Mouse (Mus musculus) ES-E14 (cell line): ENCODE measurements at regions not wholly inside any gene's neighbourhood (a gene's known extent, or its start where the extent isn't known, plus 50 kb on each side); places are given as distances from the start of the nearest gene placed in this dataset.

Experiments
- DNase-seq: peaks from one replicate; pipeline ENCODE4 v3.0.0-alpha.2; 2013; ENCODE audit warnings: low read depth, low spot score
- H3K27ac ChIP-seq: 2 replicates; pipeline ENCODE4 v1.5.1; 2012; ENCODE audit warnings: low read depth, mild to moderate bottlenecking, low read length, moderate library complexity, mixed read lengths; ENCODE audit not compliant: poor library complexity, insufficient read depth, severe bottlenecking
- H3K36me3 ChIP-seq: 2 replicates; pipeline ENCODE4 v1.6.1; 2012; ENCODE audit warnings: mild to moderate bottlenecking, low read length, moderate library complexity, mixed read lengths; ENCODE audit not compliant: control insufficient read depth, poor library complexity, insufficient read depth, severe bottlenecking
- H3K4me1 ChIP-seq, 2 experiments: fragments of 150-350 bp in 1 of 2; sonication (generic) in 1 of 2; 2 replicates each; pipeline ENCODE4 v1.6.1; 2012; ENCODE audit warnings: low read length in 2 of 2, mild to moderate bottlenecking in 1 of 2, mixed read lengths in 1 of 2; ENCODE audit not compliant: control insufficient read depth in 2 of 2, insufficient read depth in 2 of 2, poor library complexity in 1 of 2
- H3K4me3 ChIP-seq, 2 experiments: fragments of 150-350 bp in 1 of 2; sonication (generic) in 1 of 2; 2 replicates each; pipeline ENCODE4 v1.5.1; 2012; ENCODE audit warnings: low read length in 2 of 2, low read depth in 1 of 2, mild to moderate bottlenecking in 1 of 2, mixed read lengths in 1 of 2; ENCODE audit not compliant: insufficient read depth in 1 of 2, poor library complexity in 1 of 2, severe bottlenecking in 1 of 2
- H3K9ac ChIP-seq: 2 replicates; pipeline ENCODE4 v1.6.1; 2012; ENCODE audit warnings: low read depth, mild to moderate bottlenecking, low read length, mixed read lengths; ENCODE audit not compliant: poor library complexity, insufficient read depth, severe bottlenecking
- H3K9me3 ChIP-seq: fragments of 150-350 bp; sonication (generic); 2 replicates; pipeline ENCODE4 v1.6.1; 2012; ENCODE audit warnings: low read depth, mild to moderate bottlenecking, low read length; ENCODE audit not compliant: control insufficient read depth, insufficient read depth
- CHD2 ChIP-seq: IDR thresholded peaks from 2 replicates; pipeline ENCODE4 v1.6.1; 2014; ENCODE audit warnings: mild to moderate bottlenecking, low read depth, low read length, inconsistent platforms
- HCFC1 ChIP-seq: IDR thresholded peaks from 2 replicates; pipeline ENCODE4 v1.6.1; 2012; ENCODE audit warnings: low read length, inconsistent platforms, borderline replicate concordance; ENCODE audit not compliant: insufficient read depth
- MAFK ChIP-seq: IDR thresholded peaks from 2 replicates; pipeline ENCODE4 v1.6.1; 2014; ENCODE audit warnings: mild to moderate bottlenecking, low read depth, low read length, inconsistent platforms; ENCODE audit not compliant: insufficient read depth
- ZC3H11A ChIP-seq: IDR thresholded peaks from 2 replicates; pipeline ENCODE4 v1.6.1; 2012; ENCODE audit warnings: low read depth, mild to moderate bottlenecking, inconsistent platforms, low read length, borderline replicate concordance
- ZNF384 ChIP-seq: IDR thresholded peaks from 2 replicates; pipeline ENCODE4 v1.6.1; 2012; ENCODE audit warnings: low read depth, low read length, inconsistent platforms
- in situ Hi-C, 2 experiments: fragments of 600-800 bp; cut with MboI; formaldehyde crosslinking; loops; one replicate each; pipeline ENCODE4 v1.15.1; 2025; ENCODE audit warnings: low sequenced_read_pairs in 2 of 2, inconsistent platforms in 1 of 2; ENCODE audit not compliant: unreplicated experiment in 2 of 2

DNA sequence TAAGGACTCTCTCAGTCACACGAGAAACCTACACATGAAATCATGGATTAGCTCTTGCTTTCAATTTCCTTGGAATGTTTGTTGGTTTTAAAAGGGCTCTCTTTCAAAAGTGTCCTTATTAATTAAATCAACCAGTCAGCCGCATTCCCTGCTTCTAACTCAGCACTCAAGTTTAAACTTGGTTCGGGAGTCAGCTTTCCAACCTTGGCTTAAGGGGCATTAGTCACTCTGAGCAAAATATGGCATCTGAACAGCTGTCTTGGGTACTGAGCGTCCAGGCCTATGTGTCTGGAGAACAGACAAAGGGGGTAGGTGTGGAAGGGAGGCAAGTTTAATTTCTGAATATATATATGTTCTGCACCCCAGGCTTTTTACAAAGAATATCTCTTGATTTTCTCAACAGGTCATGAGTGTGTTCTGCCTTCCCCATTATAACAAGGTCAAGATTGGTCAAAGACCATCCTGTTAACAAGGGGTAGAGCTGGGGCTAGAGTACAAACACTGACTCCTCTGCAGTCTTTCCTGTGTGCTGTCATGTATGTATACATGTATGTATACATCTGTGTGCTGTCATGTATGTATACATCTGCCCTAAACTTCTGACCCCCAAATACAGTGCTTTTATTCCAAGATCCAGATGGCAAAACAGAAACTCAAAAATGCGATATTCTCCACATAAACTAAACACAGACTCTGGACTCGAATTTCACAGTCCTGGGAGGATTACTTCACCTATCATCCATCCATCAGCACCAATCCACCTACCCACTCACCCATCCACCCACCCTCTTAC, 106.8 kb upstream of the Jun start:
- no peak overlapping the region for H3K4me3 ChIP-seq
- no peak overlapping the region for H3K27ac ChIP-seq
- peaks cover 3 to 8% of the 10 kb centered on the region in 2 experiments for H3K4me1 ChIP-seq
- no peak for DNase-seq
- no peak overlapping the region for H3K9ac ChIP-seq
- no peaks in the 10 kb centered on the region for H3K36me3 ChIP-seq
- H3K9me3 ChIP-seq, result no peaks in the 10 kb centered on the region
- TF ChIP-seq ZC3H11A (no peak), ZNF384 (no peak), HCFC1 (no peak), CHD2 (no peak)
- in situ Hi-C loops, result no loop called here

DNA sequence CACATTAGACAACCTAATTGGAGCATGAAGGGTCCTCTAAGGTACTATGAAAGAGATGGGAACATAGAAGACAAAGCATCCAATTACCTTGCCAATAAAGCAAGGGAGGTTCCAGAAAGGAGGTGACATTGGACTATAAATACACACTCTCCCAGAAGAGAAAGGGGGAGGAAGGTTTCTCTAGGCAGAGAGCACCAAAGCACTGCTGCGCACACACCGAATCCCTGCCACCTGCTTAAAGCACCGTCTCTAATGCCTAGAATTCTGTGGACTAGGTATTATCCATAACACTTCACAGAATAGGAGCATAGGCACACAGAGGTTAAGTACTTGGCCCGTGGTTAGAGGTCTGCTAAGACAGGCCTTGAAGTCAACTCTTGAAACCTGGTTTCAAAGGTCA, 107.8 kb upstream of the Jun start:
- no peaks in the 10 kb centered on the region for H3K9me3 ChIP-seq
- H3K36me3 ChIP-seq, result no peaks in the 10 kb centered on the region
- no peak overlapping the region for H3K4me3 ChIP-seq
- H3K9ac ChIP-seq, result no peak overlapping the region
- TF ChIP-seq HCFC1, result no peak
- no peak for TF ChIP-seq ZC3H11A
- no peak for TF ChIP-seq ZNF384
- no peak for TF ChIP-seq CHD2
- no peak overlapping the region for H3K27ac ChIP-seq
- H3K4me1 ChIP-seq, result peaks cover 3 to 6% of the 10 kb centered on the region in 2 experiments
- DNase-seq, result no peak
- in situ Hi-C loops, result no loop called here

GRCm38 (mm10) chr4:95160465-95160864, 108.4 kb upstream of the Jun start:
- no peak for TF ChIP-seq ZC3H11A
- no peak for TF ChIP-seq HCFC1
- no peak for TF ChIP-seq MAFK
- TF ChIP-seq ZNF384, result no peak
- TF ChIP-seq CHD2, result no peak
- no peaks in the 10 kb centered on the region for H3K36me3 ChIP-seq
- H3K9me3 ChIP-seq, result no peaks in the 10 kb centered on the region
- peaks cover 3 to 6% of the 10 kb centered on the region in 2 experiments for H3K4me1 ChIP-seq
- DNase-seq, result no peak
- in situ Hi-C loops, result no loop called here
- peak overlapping the region; percentile 84; the same call in 1 of the 2 replicates for H3K9ac ChIP-seq
- peak overlapping the region in 1 of 2 experiments; percentile 68; a peak in 1 of 4 replicates for H3K4me3 ChIP-seq
- H3K27ac ChIP-seq, result no peak overlapping the region

DNA sequence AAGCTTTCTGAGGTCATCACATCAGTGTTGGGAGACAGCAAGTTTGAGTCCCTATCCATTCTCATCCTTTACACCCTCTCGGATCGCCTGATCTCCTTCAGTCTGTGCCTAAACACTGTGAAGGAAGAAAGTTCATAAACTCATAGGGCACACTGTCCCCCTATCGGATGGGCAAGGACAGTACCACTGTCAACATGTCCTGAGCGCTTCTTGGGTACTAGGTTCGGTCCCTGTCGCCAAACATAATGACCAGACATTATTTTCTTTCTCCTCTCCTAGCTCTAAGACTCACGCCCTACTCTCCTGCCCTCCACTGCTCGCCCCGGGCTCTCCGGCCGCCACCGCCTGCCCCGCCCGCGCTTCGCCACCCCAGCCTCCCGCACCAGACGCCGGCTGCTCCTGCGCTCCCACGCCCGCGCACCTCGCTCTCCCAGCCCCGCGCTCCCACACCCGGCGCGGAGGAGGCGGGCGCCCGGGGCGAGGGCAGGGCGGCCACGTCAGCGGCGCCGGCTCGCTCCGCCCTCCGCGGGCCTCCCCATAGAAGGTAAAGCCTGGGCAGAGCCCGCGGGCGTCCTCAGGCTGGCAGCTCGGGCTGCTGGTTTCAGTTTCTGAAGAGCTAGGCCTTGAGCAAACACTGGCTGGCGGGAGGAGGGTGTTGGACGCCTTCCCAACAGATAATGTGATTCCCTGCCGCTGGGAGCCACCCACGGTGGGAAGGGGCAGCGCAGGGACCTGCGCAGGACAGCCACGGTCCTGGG, 109.1 kb upstream of the Jun start:
- TF ChIP-seq MAFK (no peak), ZC3H11A (no peak), CHD2 (no peak), HCFC1 (no peak), ZNF384 (no peak)
- peak overlapping the region; percentile 64 for H3K27ac ChIP-seq
- peaks cover 3 to 6% of the 10 kb centered on the region in 2 experiments for H3K4me1 ChIP-seq
- peak overlapping the region; percentile 63 to 68 for H3K4me3 ChIP-seq
- H3K36me3 ChIP-seq, result no peaks in the 10 kb centered on the region
- DNase-seq, result peak; percentile 47
- peak overlapping the region; percentile 84 for H3K9ac ChIP-seq
- in situ Hi-C loops, result no loop called here
- no peaks in the 10 kb centered on the region for H3K9me3 ChIP-seq
